Mouse (Mus musculus) heart, postnatal 0 days (tissue): Measurements from ENCODE around the gene Arpp21. TPM values are rescaled to one million over a fixed set of nuclear protein-coding genes. Genes with fewer than 3 reads are reported as not detected.
"Not testable (repeated sequence)": the region's sequence is repeated elsewhere in the genome, so short reads cannot be mapped to it uniquely, and the experiment has no call there.

ENCODE experiments used
- ATAC-seq: fragments of 200-750 bp; cut with Nextera tagmentation; 2 replicates; pipeline ENCODE4 v1.8.0; 2017; ENCODE audit warnings: low read depth, moderate number of reproducible peaks, moderate library complexity; ENCODE audit not compliant: insufficient read depth
- DNase-seq: peaks from one replicate; pipeline ENCODE4 v3.0.0-alpha.2; 2016; ENCODE audit warnings: low spot score
- H3K27ac ChIP-seq: fragments of 300-500 bp; sonication (generic); 2 replicates; pipeline ENCODE4 v1.5.1; 2014; ENCODE audit warnings: low read depth, mild to moderate bottlenecking
- H3K27me3 ChIP-seq: fragments of 300-500 bp; sonication (generic); 2 replicates; pipeline ENCODE4 v1.6.1; 2014; ENCODE audit warnings: low read length, mixed read lengths; ENCODE audit not compliant: control insufficient read depth, insufficient read depth
- H3K36me3 ChIP-seq: fragments of 300-500 bp; sonication (generic); replicated peaks from 2 replicates; pipeline ENCODE4 v1.6.1; 2014; ENCODE audit warnings: low read length, mixed read lengths; ENCODE audit not compliant: control insufficient read depth, insufficient read depth
- H3K4me1 ChIP-seq: fragments of 300-500 bp; sonication (generic); 2 replicates; pipeline ENCODE4 v1.6.1; 2014; ENCODE audit warnings: antibody characterized with exemption; ENCODE audit not compliant: control insufficient read depth, insufficient read depth
- H3K4me2 ChIP-seq: fragments of 300-500 bp; sonication (generic); 2 replicates; pipeline ENCODE4 v1.6.1; 2014; ENCODE audit warnings: low read depth, mild to moderate bottlenecking, low read length, moderate library complexity
- H3K4me3 ChIP-seq: fragments of 300-500 bp; sonication (generic); 2 replicates; pipeline ENCODE4 v1.5.1; 2014; ENCODE audit warnings: low read depth, low read length
- H3K9ac ChIP-seq: fragments of 300-500 bp; sonication (generic); replicated peaks from 2 replicates; pipeline ENCODE4 v1.6.1; 2014; ENCODE audit warnings: low read depth, low read length, mixed read lengths
- H3K9me3 ChIP-seq: fragments of 300-500 bp; sonication (generic); replicated peaks from 2 replicates; pipeline ENCODE4 v1.6.1; 2016; ENCODE audit warnings: low read length; ENCODE audit not compliant: control insufficient read depth
- CTCF ChIP-seq: IDR thresholded peaks from 2 replicates; pipeline ENCODE4 v1.5.1; 2016; ENCODE audit warnings: antibody characterized with exemption, control low read depth, low read depth
- EP300 ChIP-seq: IDR thresholded peaks from 2 replicates; pipeline ENCODE4 v1.6.1; 2016; ENCODE audit warnings: antibody characterized with exemption, low read depth
- WGBS: fragments of 180-500 bp; shearing (Covaris S2); extraction: QIAGEN DNeasy Blood & Tissue Kit; methylation state at CpG from one replicate; pipeline ENCODE4 v1.1.7; 2014; 5-methylcytosine and 5-hydroxymethylcytosine counted together
- polyA plus RNA-seq: library from polyadenylated mRNA; unstranded; fragments of >200 nt; fragmentation: Nextera tagmentation; extraction: Ambion mirVana; gene quantifications from 2 replicates; pipeline ENCODE4 v1.2.1, GENCODE M21; 2015
- total RNA-seq: library from RNA; depleted of rRNA; stranded (reverse); fragments of >200 nt; gene quantifications from 2 replicates; pipeline ENCODE4 v1.2.3, GENCODE M21; 2014; ENCODE audit warnings: low replicate concordance

Gene Arpp21
- total and polyA plus RNA-seq, 2 experiments from 2014 or later: 0.99 to 2.7 TPM

DNA sequence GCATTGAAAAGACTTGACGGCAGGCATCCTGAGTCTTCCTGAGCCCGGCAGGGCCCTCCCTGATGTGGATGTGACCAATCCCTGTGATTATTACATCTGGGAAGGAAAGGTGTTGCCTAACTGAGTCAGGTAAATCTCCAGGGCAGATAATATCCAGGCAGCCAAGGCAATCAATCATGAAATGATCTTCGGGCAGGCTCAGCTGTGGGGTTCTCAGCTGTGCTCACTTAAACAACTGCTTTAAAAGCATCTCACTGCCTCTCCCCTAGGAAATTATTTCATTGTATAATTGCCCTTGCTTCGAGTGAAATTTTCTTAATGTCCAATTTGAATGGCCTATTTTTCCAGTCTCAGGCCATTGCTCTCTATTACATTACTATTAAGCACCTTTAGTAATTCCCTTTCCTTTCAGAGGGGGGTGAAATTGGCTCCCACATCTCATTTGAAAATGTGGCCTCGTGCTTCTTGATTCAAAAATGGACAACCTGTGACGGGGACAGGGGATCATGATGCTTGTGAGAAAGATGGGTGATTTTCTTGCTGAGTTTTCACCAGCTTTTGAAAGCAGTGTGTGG, 180.8 kb downstream of the Arpp21 start:
- TF ChIP-seq CTCF: no peak
- TF ChIP-seq EP300: no peak
- Histone ChIP-seq H3K4me2 (no peak overlapping the region), H3K27me3 (no peaks in the 10 kb centered on the region), H3K9ac (no peak overlapping the region), H3K9me3 (no peaks in the 10 kb centered on the region), H3K4me3 (no peak overlapping the region), H3K4me1 (no peaks in the 10 kb centered on the region), H3K36me3 (no peaks in the 10 kb centered on the region), H3K27ac (no peak overlapping the region)
- WGBS: 80% methylated on average over 6 of the region's 6 CpGs
- no peak for ATAC-seq
- no peak for DNase-seq

DNA sequence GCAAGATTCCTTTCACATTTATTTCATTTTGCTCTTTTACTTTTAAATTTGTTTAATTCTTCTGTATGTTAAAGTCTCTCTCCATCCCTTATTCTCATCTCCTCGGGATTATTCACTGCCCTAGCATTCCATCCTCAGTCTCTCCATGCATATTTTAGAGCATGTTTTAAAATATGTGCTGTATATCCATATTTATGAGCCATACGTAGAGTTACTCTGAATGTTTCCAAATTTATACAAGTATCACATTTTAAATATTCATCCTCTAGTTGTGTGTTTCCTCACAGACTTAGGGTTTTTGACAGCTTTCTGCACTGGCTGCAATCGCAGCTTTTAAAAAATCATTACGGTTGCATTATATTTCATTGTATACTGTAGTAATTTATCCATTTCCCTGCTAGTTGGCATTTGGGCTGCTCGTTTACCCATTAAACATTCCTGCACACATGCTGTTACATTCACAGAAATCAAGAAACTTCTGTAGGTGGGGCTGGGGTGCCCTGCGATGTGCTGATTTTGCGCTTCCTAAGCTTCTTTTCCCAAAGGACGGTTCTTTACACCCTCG, 187.8 kb downstream of the Arpp21 start:
- DNase-seq: no peak
- H3K9me3 ChIP-seq: no peaks in the 10 kb centered on the region
- no peak overlapping the region for H3K9ac ChIP-seq
- H3K36me3 ChIP-seq: no peaks in the 10 kb centered on the region
- 74% methylated on average over 9 of the region's 9 CpGs for WGBS
- TF ChIP-seq EP300 (no peak), CTCF (no peak)
- H3K4me3 ChIP-seq: no peak overlapping the region
- H3K27ac ChIP-seq: no peak overlapping the region
- H3K4me2 ChIP-seq: no peak overlapping the region
- no peaks in the 10 kb centered on the region for H3K4me1 ChIP-seq
- ATAC-seq: no peak
- H3K27me3 ChIP-seq: no peaks in the 10 kb centered on the region

DNA sequence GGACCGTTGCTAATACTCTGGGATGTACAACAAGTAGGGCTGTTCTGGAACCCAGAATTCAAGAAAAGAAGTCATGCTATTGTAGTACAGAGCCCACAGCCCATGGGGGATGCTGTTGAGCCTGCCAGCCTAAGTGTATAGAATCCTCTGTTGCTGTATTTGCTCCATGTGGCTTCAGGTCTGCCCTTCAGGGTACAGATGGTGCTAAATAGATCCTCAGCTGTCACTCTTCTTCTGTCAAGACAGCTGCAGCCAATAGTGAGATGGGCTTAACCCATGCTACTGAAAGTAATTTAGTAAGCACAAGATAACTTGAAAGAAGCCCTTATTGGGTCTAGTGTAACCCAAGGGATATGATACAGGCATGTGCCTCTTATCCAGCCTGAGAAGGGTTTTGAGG, 195.2 kb downstream of the Arpp21 start:
- Histone ChIP-seq H3K4me2 (no peak overlapping the region), H3K9ac (no peak overlapping the region), H3K27ac (no peak overlapping the region), H3K4me3 (no peak overlapping the region), H3K4me1 (no peaks in the 10 kb centered on the region), H3K27me3 (no peaks in the 10 kb centered on the region), H3K9me3 (no peaks in the 10 kb centered on the region), H3K36me3 (no peaks in the 10 kb centered on the region)
- DNase-seq: no peak
- TF ChIP-seq EP300 (no peak), CTCF (no peak)
- ATAC-seq: no peak
- WGBS: 76% methylated on average over 1 of the region's 1 CpGs

DNA sequence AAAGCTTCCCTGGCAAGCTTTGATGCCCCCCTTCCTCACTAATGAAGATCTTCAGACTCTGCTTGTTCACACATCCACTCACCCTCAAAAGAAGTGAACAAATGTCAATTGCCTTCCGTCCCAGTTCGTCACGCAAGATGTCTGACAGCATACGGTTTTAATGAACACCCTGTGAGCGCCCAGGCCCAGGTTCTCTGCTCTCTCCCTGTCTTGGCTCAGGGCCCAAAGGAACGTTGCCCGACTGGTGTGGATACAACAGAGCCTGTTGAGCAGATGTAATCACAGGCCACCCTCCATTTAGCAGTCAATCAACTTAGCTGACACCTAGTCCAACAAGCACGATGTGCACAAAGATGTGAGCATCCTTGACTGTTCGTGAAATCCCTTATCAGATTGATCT, 198.0 kb downstream of the Arpp21 start:
- no peak overlapping the region for H3K27ac ChIP-seq
- no peak overlapping the region for H3K4me2 ChIP-seq
- WGBS: 62% methylated on average over 9 of the region's 9 CpGs
- no peak overlapping the region for H3K9ac ChIP-seq
- no peak for DNase-seq
- H3K4me3 ChIP-seq: no peak overlapping the region
- TF ChIP-seq EP300: no peak
- TF ChIP-seq CTCF: no peak
- no peaks in the 10 kb centered on the region for H3K36me3 ChIP-seq
- H3K9me3 ChIP-seq: no peaks in the 10 kb centered on the region
- no peak for ATAC-seq
- no peaks in the 10 kb centered on the region for H3K4me1 ChIP-seq
- no peaks in the 10 kb centered on the region for H3K27me3 ChIP-seq

DNA sequence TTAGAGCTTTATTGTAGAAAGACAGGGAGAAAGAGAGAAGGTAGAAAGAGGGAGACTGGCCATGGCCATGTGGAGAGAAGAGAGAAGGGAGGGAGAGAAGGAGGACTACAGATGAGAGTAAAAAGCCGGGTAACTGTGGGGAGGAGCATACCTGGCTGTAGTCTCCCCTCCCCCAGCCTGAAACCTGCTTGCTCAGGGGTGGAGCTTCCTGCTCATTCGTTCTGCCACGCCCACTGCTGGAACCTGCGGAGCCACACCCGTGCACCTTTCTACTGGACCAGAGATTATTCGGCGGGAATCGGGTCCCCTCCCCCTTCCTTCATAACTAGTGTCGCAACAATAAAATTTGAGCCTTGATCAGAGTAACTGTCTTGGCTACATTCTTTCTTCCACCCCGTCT, 201.9 kb downstream of the Arpp21 start:
- H3K4me3 ChIP-seq, H3K36me3 ChIP-seq, H3K9me3 ChIP-seq, H3K4me2 ChIP-seq, DNase-seq, H3K4me1 ChIP-seq, H3K27ac ChIP-seq, H3K27me3 ChIP-seq, H3K9ac ChIP-seq, ATAC-seq: not testable (repeated sequence)
- WGBS: 44% methylated on average over 2 of the region's 10 CpGs

DNA sequence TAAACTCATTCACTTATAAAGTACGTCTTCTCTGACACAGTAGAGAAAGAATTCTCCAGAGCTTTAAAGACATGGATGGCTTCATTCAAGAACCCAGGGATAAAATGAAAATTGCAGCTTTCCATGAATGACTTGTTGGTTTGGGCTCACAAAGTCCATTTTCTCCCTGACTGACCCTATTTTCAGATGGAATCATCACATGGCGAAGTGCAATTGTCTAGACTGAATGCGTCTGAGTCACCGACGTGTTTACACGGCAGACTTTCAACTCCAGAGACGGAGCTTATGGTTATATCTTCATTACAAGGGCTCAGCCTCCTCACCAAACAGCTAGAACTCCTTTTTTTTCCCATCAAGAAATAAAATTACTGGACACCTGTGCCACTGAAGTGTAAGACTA, 203.6 kb downstream of the Arpp21 start:
- H3K27ac ChIP-seq: no peak overlapping the region
- H3K9ac ChIP-seq: no peak overlapping the region
- no peaks in the 10 kb centered on the region for H3K4me1 ChIP-seq
- H3K27me3 ChIP-seq: no peaks in the 10 kb centered on the region
- no peaks in the 10 kb centered on the region for H3K9me3 ChIP-seq
- H3K4me2 ChIP-seq: no peak overlapping the region
- no peak for ATAC-seq
- 84% methylated on average over 7 of the region's 7 CpGs for WGBS
- no peak overlapping the region for H3K4me3 ChIP-seq
- no peaks in the 10 kb centered on the region for H3K36me3 ChIP-seq
- TF ChIP-seq CTCF (no peak), EP300 (no peak)
- no peak for DNase-seq
